Mouse (Mus musculus): ENCODE measurements at regions not wholly inside any gene's neighbourhood (a gene's known extent, or its start where the extent isn't known, plus 50 kb on each side); places are given as distances from the start of the nearest gene placed in this dataset.

DNA sequence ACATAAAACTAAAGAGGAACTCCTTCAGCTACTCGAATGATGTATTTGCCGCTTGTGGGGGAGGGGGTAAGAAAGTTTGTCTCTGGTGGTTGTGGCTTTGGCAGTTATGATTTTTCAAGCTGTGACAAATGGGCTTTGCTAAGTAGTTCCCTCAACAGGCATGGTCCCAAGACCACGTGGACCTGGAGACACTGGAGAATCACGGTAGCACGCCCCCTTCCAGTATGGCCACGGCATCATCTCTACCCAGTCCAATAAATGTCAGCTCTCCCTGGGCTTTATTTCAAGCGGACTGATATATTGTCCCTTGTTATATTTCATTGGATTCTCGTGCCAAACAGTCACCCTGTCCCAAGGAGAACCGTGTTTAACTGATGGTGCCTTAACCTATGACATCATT lies 65.3 kb upstream of the Pmfbp1 start:
- TF ChIP-seq CTCF (IDR thresholded peaks at IDR 0.05; ENCODE audit: control insufficient read depth, insufficient read depth, insufficient replicate concordance, low read depth, low read length) (no peak), POLR2A (IDR thresholded peaks at IDR 0.05; ENCODE audit: control insufficient read depth, low read depth, low read length) (no peak)
